Mouse (Mus musculus) heart, embryonic 14.5 days (tissue): ENCODE data around the gene Atxn10. TPM values are rescaled to one million over a fixed set of nuclear protein-coding genes. Genes with fewer than 3 reads are reported as not detected.

Source experiments
- ATAC-seq: fragments of 200-750 bp; cut with Nextera tagmentation; 2 replicates; pipeline ENCODE4 v1.8.0; 2017; ENCODE audit warnings: low read depth, moderate TSS enrichment; ENCODE audit not compliant: insufficient number of reproducible peaks, insufficient read depth, low FRiP score
- H3K27ac ChIP-seq, 2 experiments: fragments of 200-500 bp in 1 of 2; fragments of 300-500 bp in 1 of 2; sonication (generic) in 1 of 2; replicated peaks in 1 of 2; 2 replicates each; pipeline ENCODE4 v1.5.1; 2012 to 2014; ENCODE audit warnings: low read depth in 2 of 2, low read length in 2 of 2, control low read depth in 1 of 2, mild to moderate bottlenecking in 1 of 2, mixed read lengths in 1 of 2; ENCODE audit not compliant: control insufficient read depth in 1 of 2, insufficient read depth in 1 of 2
- H3K27me3 ChIP-seq: fragments of 300-500 bp; sonication (generic); 2 replicates; pipeline ENCODE4 v1.6.1; 2014; ENCODE audit warnings: mild to moderate bottlenecking, low read length, control low read depth; ENCODE audit not compliant: control insufficient read depth, insufficient read depth
- H3K36me3 ChIP-seq: fragments of 300-500 bp; sonication (generic); 2 replicates; pipeline ENCODE4 v1.6.1; 2014; ENCODE audit warnings: mild to moderate bottlenecking, control low read depth, low read length, mixed read lengths; ENCODE audit not compliant: control insufficient read depth, insufficient read depth
- H3K4me1 ChIP-seq, 2 experiments: fragments of 200-500 bp in 1 of 2; fragments of 300-500 bp in 1 of 2; sonication (generic) in 1 of 2; 2 replicates each; pipeline ENCODE4 v1.6.1; 2012 to 2014; ENCODE audit warnings: low read length in 2 of 2, control low read depth in 1 of 2, mixed read lengths in 1 of 2; ENCODE audit not compliant: control insufficient read depth in 2 of 2, insufficient read depth in 2 of 2
- H3K4me2 ChIP-seq: fragments of 300-500 bp; sonication (generic); 2 replicates; pipeline ENCODE4 v1.6.1; 2014; ENCODE audit warnings: mild to moderate bottlenecking, low read length
- H3K4me3 ChIP-seq, 2 experiments: fragments of 200-500 bp in 1 of 2; fragments of 300-500 bp in 1 of 2; sonication (generic) in 1 of 2; 2 replicates each; pipeline ENCODE4 v1.5.1; 2012 to 2014; ENCODE audit warnings: low read length in 2 of 2, mild to moderate bottlenecking in 2 of 2, control low read depth in 1 of 2, low read depth in 1 of 2, moderate library complexity in 1 of 2; ENCODE audit not compliant: control insufficient read depth in 1 of 2, insufficient read depth in 1 of 2
- H3K9ac ChIP-seq: fragments of 300-500 bp; sonication (generic); 2 replicates; pipeline ENCODE4 v1.6.1; 2014; ENCODE audit warnings: mild to moderate bottlenecking, low read length
- H3K9me3 ChIP-seq: fragments of 300-500 bp; sonication (generic); 2 replicates; pipeline ENCODE4 v1.6.1; 2016; ENCODE audit warnings: low read length, control low read depth; ENCODE audit not compliant: control insufficient read depth
- WGBS: fragments of 180-500 bp; shearing (Covaris S2); extraction: QIAGEN DNeasy Blood & Tissue Kit; methylation state at CpG from one replicate; pipeline ENCODE4 v1.1.7; 2014; 5-methylcytosine and 5-hydroxymethylcytosine counted together
- polyA plus RNA-seq: library from polyadenylated mRNA; unstranded; fragments of >200 nt; fragmentation: Nextera tagmentation; extraction: Ambion mirVana; gene quantifications from 2 replicates; pipeline ENCODE4 v1.2.1, GENCODE M21; 2014

Atxn10 gene
- polyA plus RNA-seq, 1 experiment from 2014 or later = 234 TPM

DNA sequence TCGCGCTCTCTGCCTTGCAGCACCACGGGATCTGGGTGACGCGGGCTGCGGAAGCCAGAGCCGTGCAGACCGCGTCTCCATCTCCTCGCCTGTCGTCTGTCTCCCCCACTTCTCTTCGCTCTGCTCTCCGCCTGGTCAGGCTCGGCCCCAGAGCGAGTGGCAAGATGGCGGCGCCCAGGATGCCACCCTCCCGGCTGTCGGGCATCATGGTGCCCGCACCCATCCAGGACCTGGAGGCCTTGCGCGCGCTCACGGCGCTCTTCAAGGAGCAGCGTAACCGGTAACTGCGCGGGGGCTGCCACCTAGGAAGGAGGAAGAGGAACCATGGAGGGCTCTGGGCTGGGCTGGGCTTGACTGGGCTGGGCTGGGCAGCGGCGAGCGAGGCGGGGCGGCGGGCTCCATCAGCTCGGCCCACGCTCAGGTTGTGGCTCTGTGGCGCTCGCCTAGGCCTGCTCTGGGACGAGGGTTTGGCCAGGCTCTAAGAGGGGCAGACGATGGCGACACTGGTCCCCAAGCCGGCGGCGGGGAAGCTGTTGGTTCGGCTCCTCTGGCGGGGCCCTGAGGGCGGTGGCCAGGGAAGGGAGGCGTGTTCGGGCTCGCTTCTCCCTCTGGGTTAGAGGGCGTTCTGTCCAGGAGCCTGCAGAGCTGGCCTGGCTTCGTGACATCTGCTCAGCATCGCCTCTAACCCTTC is 401 bp downstream of the Atxn10 start:
- Histone ChIP-seq H3K9me3 (no peaks in the 10 kb centered on the region), H3K4me3 (peak overlapping the region; percentile 93 to 95), H3K4me2 (peak overlapping the region; percentile 87), H3K27me3 (no peaks in the 10 kb centered on the region), H3K36me3 (no peaks in the 10 kb centered on the region), H3K4me1 (peaks cover 5 to 6% of the 10 kb centered on the region in 2 experiments; a peak in 3 of 4 replicates), H3K27ac (peak overlapping the region; percentile 88 to 98), H3K9ac (peak overlapping the region; percentile 96)
- WGBS = under 1% methylated on average over 53 of the region's 54 CpGs
- ATAC-seq = peak; percentile 90

GRCm38 (mm10) chr15:85337219-85337618 is 1.2 kb downstream of the Atxn10 start:
- peak overlapping the region; percentile 93 to 95 for H3K4me3 ChIP-seq
- no peaks in the 10 kb centered on the region for H3K36me3 ChIP-seq
- H3K9me3 ChIP-seq = no peaks in the 10 kb centered on the region
- H3K27ac ChIP-seq = peak overlapping the region; percentile 88 to 98
- peak overlapping the region; percentile 87 for H3K4me2 ChIP-seq
- H3K27me3 ChIP-seq = no peaks in the 10 kb centered on the region
- H3K4me1 ChIP-seq = peaks cover 5 to 6% of the 10 kb centered on the region in 2 experiments; a peak in 3 of 4 replicates
- 22% methylated on average over 9 of the region's 9 CpGs for WGBS
- no peak for ATAC-seq
- H3K9ac ChIP-seq = peak overlapping the region; percentile 96

DNA sequence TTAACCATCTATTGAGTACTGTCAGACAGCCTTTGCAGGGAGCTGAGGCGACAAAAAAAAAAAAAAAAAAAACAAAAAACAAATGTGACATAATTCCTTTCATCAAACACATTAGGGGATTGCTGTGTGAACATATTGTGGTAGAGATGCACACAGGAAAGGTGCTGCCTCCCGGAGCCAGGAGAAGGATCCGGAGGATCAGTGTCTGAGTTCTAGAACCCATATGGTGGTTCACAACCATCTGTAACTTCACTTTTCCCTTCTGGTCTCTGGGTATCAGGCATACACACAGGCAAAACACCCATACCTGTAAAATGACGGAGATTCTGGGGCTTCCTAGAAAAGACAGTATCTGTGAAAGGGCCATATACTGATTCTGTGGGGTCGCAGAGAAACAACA is 1.9 kb downstream of the Atxn10 start:
- H3K9ac ChIP-seq = no peak overlapping the region
- ATAC-seq = no peak
- no peaks in the 10 kb centered on the region for H3K27me3 ChIP-seq
- no peaks in the 10 kb centered on the region for H3K36me3 ChIP-seq
- no peak overlapping the region for H3K27ac ChIP-seq
- no peaks in the 10 kb centered on the region for H3K9me3 ChIP-seq
- H3K4me1 ChIP-seq = peaks cover 5 to 6% of the 10 kb centered on the region in 2 experiments; a peak in 3 of 4 replicates
- WGBS = 90% methylated on average over 5 of the region's 5 CpGs
- H3K4me3 ChIP-seq = no peak overlapping the region
- no peak overlapping the region for H3K4me2 ChIP-seq

- Histone ChIP-seq H3K9me3 (no peaks in the 10 kb centered on the region), H3K4me1 (peaks cover 3 to 18% of the 10 kb centered on the region in 2 experiments; a peak in 3 of 4 replicates), H3K27me3 (no peaks in the 10 kb centered on the region), H3K36me3 (0 out of 2 replicates have a peak, but pooled peaks cover 5% of the 10 kb centered on the region), H3K4me3 (no peak overlapping the region), H3K27ac (no peak overlapping the region), H3K9ac (no peak overlapping the region), H3K4me2 (no peak overlapping the region)
- ATAC-seq = no peak
- 89% methylated on average over 2 of the region's 2 CpGs for WGBS
Measured at GRCm38 (mm10) chr15:85342246-85342645, 6.2 kb downstream of the Atxn10 start.

GRCm38 (mm10) chr15:85344673-85345072 is 8.6 kb downstream of the Atxn10 start:
- 0 out of 2 replicates have a peak, but pooled peaks cover 5% of the 10 kb centered on the region for H3K36me3 ChIP-seq
- no peak overlapping the region for H3K4me3 ChIP-seq
- H3K27ac ChIP-seq = no peak overlapping the region
- H3K27me3 ChIP-seq = no peaks in the 10 kb centered on the region
- no peak for ATAC-seq
- no peak overlapping the region for H3K4me2 ChIP-seq
- no peaks in the 10 kb centered on the region for H3K9me3 ChIP-seq
- H3K9ac ChIP-seq = no peak overlapping the region
- WGBS = 83% methylated on average over 2 of the region's 2 CpGs
- H3K4me1 ChIP-seq = peaks cover 4 to 22% of the 10 kb centered on the region in 2 experiments

DNA sequence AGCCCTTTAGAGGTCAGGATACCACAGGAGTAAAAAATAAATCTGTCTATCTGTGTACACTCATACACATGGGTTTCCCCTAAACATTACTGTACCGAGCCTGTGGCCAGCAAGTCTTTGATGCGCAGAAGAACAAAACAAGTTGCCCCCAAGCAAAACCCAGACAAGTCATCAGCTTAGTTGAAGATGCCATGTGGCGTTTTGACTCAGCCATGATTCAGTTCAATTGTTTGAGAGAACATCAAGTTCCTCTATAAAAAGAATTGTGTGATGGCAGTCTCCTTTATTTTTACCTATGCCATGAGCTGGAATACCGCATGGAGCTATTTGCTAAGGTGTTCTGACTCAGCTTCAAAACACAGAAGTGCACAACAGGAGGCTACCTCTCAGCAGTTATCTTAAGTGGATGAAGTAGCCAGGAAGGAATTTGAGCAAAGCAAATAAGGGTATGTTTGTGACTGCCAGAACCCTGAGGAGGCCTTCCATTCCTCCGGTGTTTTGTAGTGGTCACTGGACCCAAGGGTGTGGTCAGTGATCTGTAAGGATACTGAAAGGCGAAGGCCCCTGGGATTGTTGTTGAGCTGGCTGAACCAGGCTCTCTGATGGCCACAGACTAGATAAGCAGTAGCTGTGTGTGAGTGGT is 11.1 kb downstream of the Atxn10 start:
- H3K27me3 ChIP-seq = no peaks in the 10 kb centered on the region

DNA sequence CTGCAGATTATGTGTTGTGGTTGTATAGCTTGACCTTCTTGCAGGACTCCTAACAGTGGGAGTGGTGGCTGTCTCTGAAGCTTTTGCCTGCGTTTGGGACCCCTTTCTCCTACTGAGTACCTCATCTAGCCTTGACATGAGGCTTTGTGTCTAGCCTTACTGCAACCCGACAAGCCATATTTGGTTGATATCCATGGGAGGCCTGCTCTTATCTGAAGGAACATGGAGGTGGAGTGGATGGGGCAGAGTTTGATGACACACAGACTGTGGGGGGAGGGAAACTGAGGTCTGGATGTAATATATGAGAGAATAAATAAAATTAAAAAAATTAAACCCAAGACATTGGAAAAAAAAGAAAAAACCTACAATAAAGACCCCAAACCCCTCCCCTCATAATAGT is 14.1 kb downstream of the Atxn10 start:
- no peak overlapping the region for H3K4me2 ChIP-seq
- no peak overlapping the region for H3K4me3 ChIP-seq
- no peaks in the 10 kb centered on the region for H3K27me3 ChIP-seq
- H3K9me3 ChIP-seq = no peaks in the 10 kb centered on the region
- 55% methylated on average over 2 of the region's 2 CpGs for WGBS
- ATAC-seq = no peak
- H3K4me1 ChIP-seq = peaks cover 7 to 22% of the 10 kb centered on the region in 2 experiments
- no peak overlapping the region for H3K9ac ChIP-seq
- 0 out of 2 replicates have a peak, but pooled peaks cover 5% of the 10 kb centered on the region for H3K36me3 ChIP-seq
- no peak overlapping the region for H3K27ac ChIP-seq

More for the DNA sequence above, 11.1 kb downstream of the Atxn10 start:
- H3K36me3 ChIP-seq = 0 out of 2 replicates have a peak, but pooled peaks cover 5% of the 10 kb centered on the region
- no peak overlapping the region for H3K4me3 ChIP-seq
- H3K27ac ChIP-seq = no peak overlapping the region; a peak in 1 of 4 replicates
- no peaks in the 10 kb centered on the region for H3K9me3 ChIP-seq
- 48% methylated on average over 6 of the region's 6 CpGs for WGBS
- peaks cover 7 to 22% of the 10 kb centered on the region in 2 experiments for H3K4me1 ChIP-seq
- no peak overlapping the region for H3K4me2 ChIP-seq
- no peak overlapping the region for H3K9ac ChIP-seq
- ATAC-seq = no peak
